Mouse (Mus musculus): Measurements from ENCODE around the gene Zfp688. TPM values are rescaled to one million over a fixed set of nuclear protein-coding genes. Genes with fewer than 3 reads are reported as not detected.
A peak's percentile ranks its signal among the peaks of the same experiment; 100 is the strongest.
"Not testable (repeated sequence)": the region's sequence is repeated elsewhere in the genome, so short reads cannot be mapped to it uniquely, and the experiment has no call there.

The Zfp688 gene
- polyA plus RNA-seq, 1 experiment, result 19.1 TPM

- Histone ChIP-seq H3K36me3 (ENCODE audit: control insufficient read depth, insufficient read depth, low read length) (peaks cover 2% of the 10 kb centered on the region; the same call in 1 of the 2 replicates), H3K4me3 (ENCODE audit: insufficient read depth, low read depth, low read length) (no peak overlapping the region), H3K27ac (ENCODE audit: insufficient read depth, low read depth, low read length) (no peak overlapping the region), H3K27me3 (replicated peaks; ENCODE audit: control insufficient read depth, insufficient read depth, low read length) (no peaks in the 10 kb centered on the region), H3K4me1 (ENCODE audit: control insufficient read depth, insufficient read depth, low read length) (peaks cover 5% of the 10 kb centered on the region; the same call in 1 of the 2 replicates)
- no peak for TF ChIP-seq CTCF (conservative IDR thresholded peaks at IDR 0.05; ENCODE audit: insufficient read depth, insufficient read length, low read depth, low read length)
- TF ChIP-seq POLR2A (IDR thresholded peaks at IDR 0.05; ENCODE audit: low read depth, low read length), result no peak
- WGBS, result 94% methylated on average over 3 of the region's 3 CpGs
- DNase-seq, result no peak
These were observed 43.3 kb upstream of the Zfp688 start for GRCm38 (mm10) chr7:127465191-127465590.

GRCm38 (mm10) chr7:127459311-127459710 lies 37.4 kb upstream of the Zfp688 start, which contains the start of gene Prr14:
Gene Prr14, plus strand, starts transcription at chr7:127459611.
- not testable (repeated sequence) for H3K4me1 ChIP-seq (ENCODE audit: control insufficient read depth, insufficient read depth, low read length); DNase-seq; H3K36me3 ChIP-seq (ENCODE audit: control insufficient read depth, insufficient read depth, low read length); H3K27ac ChIP-seq (ENCODE audit: insufficient read depth, low read depth, low read length); H3K4me3 ChIP-seq (ENCODE audit: insufficient read depth, low read depth, low read length); H3K27me3 ChIP-seq (replicated peaks; ENCODE audit: control insufficient read depth, insufficient read depth, low read length)
- WGBS, result 91% methylated on average over 8 of the region's 8 CpGs

- 80% methylated on average over 3 of the region's 3 CpGs for WGBS
- not testable (repeated sequence) for H3K4me1 ChIP-seq (ENCODE audit: control insufficient read depth, insufficient read depth, low read length); H3K36me3 ChIP-seq (ENCODE audit: control insufficient read depth, insufficient read depth, low read length); H3K27me3 ChIP-seq (replicated peaks; ENCODE audit: control insufficient read depth, insufficient read depth, low read length); DNase-seq; H3K27ac ChIP-seq (ENCODE audit: insufficient read depth, low read depth, low read length); H3K4me3 ChIP-seq (ENCODE audit: insufficient read depth, low read depth, low read length)
These were observed 36.7 kb upstream of the Zfp688 start for GRCm38 (mm10) chr7:127458371-127459122.

- no peak overlapping the region for H3K4me3 ChIP-seq (ENCODE audit: insufficient read depth, low read depth, low read length)
- no peak overlapping the region for H3K27ac ChIP-seq (ENCODE audit: insufficient read depth, low read depth, low read length)
- no peak for TF ChIP-seq CTCF (conservative IDR thresholded peaks at IDR 0.05; ENCODE audit: insufficient read depth, insufficient read length, low read depth, low read length)
- no peak for TF ChIP-seq POLR2A (IDR thresholded peaks at IDR 0.05; ENCODE audit: low read depth, low read length)
- H3K4me1 ChIP-seq (ENCODE audit: control insufficient read depth, insufficient read depth, low read length), result peaks cover 3% of the 10 kb centered on the region; the same call in 1 of the 2 replicates
- 93% methylated on average over 7 of the region's 7 CpGs for WGBS
- H3K36me3 ChIP-seq (ENCODE audit: control insufficient read depth, insufficient read depth, low read length), result no peaks in the 10 kb centered on the region; the same call in 1 of the 2 replicates
- no peak for DNase-seq
- H3K27me3 ChIP-seq (replicated peaks; ENCODE audit: control insufficient read depth, insufficient read depth, low read length), result no peaks in the 10 kb centered on the region
These were observed 33.0 kb upstream of the Zfp688 start for GRCm38 (mm10) chr7:127454905-127455304.

GRCm38 (mm10) chr7:127453056-127453455 lies 31.2 kb upstream of the Zfp688 start:
- Histone ChIP-seq H3K36me3 (ENCODE audit: control insufficient read depth, insufficient read depth, low read length) (no peaks in the 10 kb centered on the region; the same call in 1 of the 2 replicates), H3K27me3 (replicated peaks; ENCODE audit: control insufficient read depth, insufficient read depth, low read length) (no peaks in the 10 kb centered on the region), H3K27ac (ENCODE audit: insufficient read depth, low read depth, low read length) (no peak overlapping the region), H3K4me1 (ENCODE audit: control insufficient read depth, insufficient read depth, low read length) (peaks cover 11% of the 10 kb centered on the region; the same call in 1 of the 2 replicates), H3K4me3 (ENCODE audit: insufficient read depth, low read depth, low read length) (no peak overlapping the region)
- DNase-seq, result no peak
- WGBS, result 97% methylated on average over 2 of the region's 2 CpGs
- TF ChIP-seq CTCF (conservative IDR thresholded peaks at IDR 0.05; ENCODE audit: insufficient read depth, insufficient read length, low read depth, low read length) (no peak), POLR2A (IDR thresholded peaks at IDR 0.05; ENCODE audit: low read depth, low read length) (no peak)

- H3K4me3 ChIP-seq (ENCODE audit: insufficient read depth, low read depth, low read length), result no peak overlapping the region
- no peak for DNase-seq
These were observed 28.1 kb upstream of the Zfp688 start for GRCm38 (mm10) chr7:127449966-127450365.

GRCm38 (mm10) chr7:127448521-127449300 lies 26.8 kb upstream of the Zfp688 start, which contains the start of gene Zfp689:
Gene Zfp689, minus strand, starts transcription at chr7:127449158.
- H3K4me3 ChIP-seq (ENCODE audit: insufficient read depth, low read depth, low read length), result peak within 1 kb of the TSS; percentile 89
- H3K36me3 ChIP-seq (ENCODE audit: control insufficient read depth, insufficient read depth, low read length), result no peaks in the 10 kb centered on the region
- DNase-seq, result peak; percentile 99
- H3K27ac ChIP-seq (ENCODE audit: insufficient read depth, low read depth, low read length), result peak within 1 kb of the TSS; percentile 84
- TF ChIP-seq POLR2A (IDR thresholded peaks at IDR 0.05; ENCODE audit: low read depth, low read length), result no peak
- no peak for TF ChIP-seq CTCF (conservative IDR thresholded peaks at IDR 0.05; ENCODE audit: insufficient read depth, insufficient read length, low read depth, low read length)
- H3K27me3 ChIP-seq (replicated peaks; ENCODE audit: control insufficient read depth, insufficient read depth, low read length), result no peaks in the 10 kb centered on the region
- WGBS, result under 1% methylated on average over 54 of the region's 54 CpGs
- H3K4me1 ChIP-seq (ENCODE audit: control insufficient read depth, insufficient read depth, low read length), result peaks cover 11% of the 10 kb centered on the region; the same call in 1 of the 2 replicates

More at GRCm38 (mm10) chr7:127449966-127450365, 28.1 kb upstream of the Zfp688 start:
- TF ChIP-seq POLR2A (IDR thresholded peaks at IDR 0.05; ENCODE audit: low read depth, low read length) (no peak), CTCF (conservative IDR thresholded peaks at IDR 0.05; ENCODE audit: insufficient read depth, insufficient read length, low read depth, low read length) (no peak)
- Histone ChIP-seq H3K4me1 (ENCODE audit: control insufficient read depth, insufficient read depth, low read length) (peaks cover 11% of the 10 kb centered on the region; the same call in 1 of the 2 replicates), H3K27me3 (replicated peaks; ENCODE audit: control insufficient read depth, insufficient read depth, low read length) (no peaks in the 10 kb centered on the region), H3K27ac (ENCODE audit: insufficient read depth, low read depth, low read length) (no peak overlapping the region), H3K36me3 (ENCODE audit: control insufficient read depth, insufficient read depth, low read length) (no peaks in the 10 kb centered on the region)
- WGBS, result 56% methylated on average over 7 of the region's 7 CpGs
